Mouse (Mus musculus): ENCODE results near the gene Psmc1. TPM values are rescaled to one million over a fixed set of nuclear protein-coding genes. Genes with fewer than 3 reads are reported as not detected.
A peak's percentile ranks its signal among the peaks of the same experiment; 100 is the strongest.

Psmc1 gene
- total and polyA plus RNA-seq, 2 experiments from 2014 or later = 176 to 298 TPM

GRCm38 (mm10) chr12:100152466-100152865, 42.5 kb downstream of the Psmc1 start:
- Histone ChIP-seq H3K36me3 (ENCODE audit: insufficient read depth) (peaks cover 32% of the 10 kb centered on the region), H3K27me3 (ENCODE audit: insufficient read depth, low read length) (no peaks in the 10 kb centered on the region), H3K4me2 (ENCODE audit: low read depth) (no peak overlapping the region), H3K9me3 (ENCODE audit: low read length) (no peaks in the 10 kb centered on the region), H3K4me3 (ENCODE audit: low read depth, low read length) (no peak overlapping the region), H3K27ac (ENCODE audit: low read depth, low read length) (no peak overlapping the region), H3K4me1 (ENCODE audit: insufficient read depth) (no peaks in the 10 kb centered on the region), H3K9ac (no peak overlapping the region)
- TF ChIP-seq CTCF (IDR thresholded peaks at IDR 0.05; ENCODE audit: low read depth) = no peak
- ATAC-seq = no peak
- no peak for DNase-seq
- 95% methylated on average over 7 of the region's 7 CpGs for WGBS

- ATAC-seq (peak; percentile 99), DNase-seq (peak; percentile 94)
- WGBS = 1% methylated on average over 26 of the region's 26 CpGs
- Histone ChIP-seq H3K4me2 (ENCODE audit: low read depth) (peak within 1 kb of the TSS; percentile 64), H3K36me3 (ENCODE audit: insufficient read depth) (no peaks in the 10 kb centered on the region), H3K27ac (ENCODE audit: low read depth, low read length) (peak within 1 kb of the TSS; percentile 84), H3K9ac (peak within 1 kb of the TSS; percentile 73), H3K27me3 (ENCODE audit: insufficient read depth, low read length) (no peaks in the 10 kb centered on the region), H3K9me3 (ENCODE audit: low read length) (no peaks in the 10 kb centered on the region), H3K4me3 (ENCODE audit: low read depth, low read length) (peak within 1 kb of the TSS; percentile 61), H3K4me1 (ENCODE audit: insufficient read depth) (0 out of 2 replicates have a peak, but pooled peaks cover 5% of the 10 kb centered on the region)
- TF ChIP-seq CTCF (IDR thresholded peaks at IDR 0.05; ENCODE audit: low read depth) = peak; percentile 32; the same call in 1 of the 2 replicates
Observed at GRCm38 (mm10) chr12:100159261-100159975, 49.5 kb downstream of the Psmc1 start, which contains the start of gene Nrde2. TSS of gene Nrde2 (minus strand) at chr12:100159653.

- no peaks in the 10 kb centered on the region for H3K9me3 ChIP-seq (ENCODE audit: low read length)
- WGBS = 77% methylated on average over 7 of the region's 7 CpGs
- H3K4me3 ChIP-seq (ENCODE audit: low read depth, low read length) = no peak overlapping the region
- H3K27ac ChIP-seq (ENCODE audit: low read depth, low read length) = no peak overlapping the region
- H3K36me3 ChIP-seq (ENCODE audit: insufficient read depth) = no peaks in the 10 kb centered on the region
- DNase-seq = no peak
- H3K4me2 ChIP-seq (ENCODE audit: low read depth) = no peak overlapping the region
- no peak for TF ChIP-seq CTCF (IDR thresholded peaks at IDR 0.05; ENCODE audit: low read depth)
- H3K27me3 ChIP-seq (ENCODE audit: insufficient read depth, low read length) = no peaks in the 10 kb centered on the region
- no peak overlapping the region for H3K9ac ChIP-seq
- no peak for ATAC-seq
- H3K4me1 ChIP-seq (ENCODE audit: insufficient read depth) = peaks cover 11% of the 10 kb centered on the region; the same call in 1 of the 2 replicates
Observed at GRCm38 (mm10) chr12:100164991-100165500, 55.1 kb downstream of the Psmc1 start.

GRCm38 (mm10) chr12:100166177-100166576, 56.2 kb downstream of the Psmc1 start:
- 4% methylated on average over 3 of the region's 3 CpGs for WGBS
- no peak overlapping the region for H3K4me3 ChIP-seq (ENCODE audit: low read depth, low read length)
- peak overlapping the region; percentile 54 for H3K27ac ChIP-seq (ENCODE audit: low read depth, low read length)
- H3K36me3 ChIP-seq (ENCODE audit: insufficient read depth) = no peaks in the 10 kb centered on the region
- no peak overlapping the region for H3K4me2 ChIP-seq (ENCODE audit: low read depth)
- H3K9ac ChIP-seq = no peak overlapping the region
- ATAC-seq (peak; percentile 95), DNase-seq (peak; percentile 92)
- TF ChIP-seq CTCF (IDR thresholded peaks at IDR 0.05; ENCODE audit: low read depth) = peak; percentile 90
- H3K27me3 ChIP-seq (ENCODE audit: insufficient read depth, low read length) = no peaks in the 10 kb centered on the region
- H3K9me3 ChIP-seq (ENCODE audit: low read length) = no peaks in the 10 kb centered on the region
- peaks cover 11% of the 10 kb centered on the region; the same call in 1 of the 2 replicates for H3K4me1 ChIP-seq (ENCODE audit: insufficient read depth)

GRCm38 (mm10) chr12:100166939-100167338, 57.0 kb downstream of the Psmc1 start:
- DNase-seq = peak; percentile 78
- H3K36me3 ChIP-seq (ENCODE audit: insufficient read depth) = no peaks in the 10 kb centered on the region
- ATAC-seq = peak; percentile 42
- H3K4me2 ChIP-seq (ENCODE audit: low read depth) = no peak overlapping the region
- peaks cover 11% of the 10 kb centered on the region; the same call in 1 of the 2 replicates for H3K4me1 ChIP-seq (ENCODE audit: insufficient read depth)
- H3K27me3 ChIP-seq (ENCODE audit: insufficient read depth, low read length) = no peaks in the 10 kb centered on the region
- TF ChIP-seq CTCF (IDR thresholded peaks at IDR 0.05; ENCODE audit: low read depth) = no peak
- no peaks in the 10 kb centered on the region for H3K9me3 ChIP-seq (ENCODE audit: low read length)
- H3K9ac ChIP-seq = no peak overlapping the region
- peak overlapping the region; percentile 54 for H3K27ac ChIP-seq (ENCODE audit: low read depth, low read length)
- WGBS = 38% methylated on average over 8 of the region's 8 CpGs
- no peak overlapping the region for H3K4me3 ChIP-seq (ENCODE audit: low read depth, low read length)

- DNase-seq (peak; percentile 14), ATAC-seq (no peak)
- no peak overlapping the region for H3K27ac ChIP-seq (ENCODE audit: low read depth, low read length)
- H3K4me3 ChIP-seq (ENCODE audit: low read depth, low read length) = no peak overlapping the region
- H3K4me1 ChIP-seq (ENCODE audit: insufficient read depth) = peaks cover 11% of the 10 kb centered on the region; the same call in 1 of the 2 replicates
- H3K27me3 ChIP-seq (ENCODE audit: insufficient read depth, low read length) = no peaks in the 10 kb centered on the region
- no peak for TF ChIP-seq CTCF (IDR thresholded peaks at IDR 0.05; ENCODE audit: low read depth)
- no peak overlapping the region; the same call in 1 of the 2 replicates for H3K4me2 ChIP-seq (ENCODE audit: low read depth)
- H3K9me3 ChIP-seq (ENCODE audit: low read length) = no peaks in the 10 kb centered on the region
- H3K9ac ChIP-seq = no peak overlapping the region
- H3K36me3 ChIP-seq (ENCODE audit: insufficient read depth) = no peaks in the 10 kb centered on the region
- WGBS = 76% methylated on average over 1 of the region's 1 CpGs
Observed at GRCm38 (mm10) chr12:100167502-100167901, 57.5 kb downstream of the Psmc1 start.
